Mouse (Mus musculus) neural tube, embryonic 15.5 days (tissue): ENCODE measurements around the gene Hspd1. TPM values are rescaled to one million over a fixed set of nuclear protein-coding genes. Genes with fewer than 3 reads are reported as not detected.
A peak's percentile ranks its signal among the peaks of the same experiment; 100 is the strongest.

Experiments used
- ATAC-seq: fragments of 200-750 bp; cut with Nextera tagmentation; 2 replicates; pipeline ENCODE4 v1.8.0; 2017; ENCODE audit warnings: mild to moderate bottlenecking, moderate TSS enrichment, moderate library complexity; ENCODE audit not compliant: low FRiP score
- H3K27ac ChIP-seq: fragments of 300-500 bp; sonication (generic); replicated peaks from 2 replicates; pipeline ENCODE4 v1.5.1; 2015; ENCODE audit warnings: mild to moderate bottlenecking, inconsistent platforms
- H3K27me3 ChIP-seq: fragments of 300-500 bp; sonication (generic); replicated peaks from 2 replicates; pipeline ENCODE4 v1.6.1; 2015; ENCODE audit warnings: inconsistent platforms
- H3K36me3 ChIP-seq: fragments of 300-500 bp; sonication (generic); 2 replicates; pipeline ENCODE4 v1.6.1; 2015; ENCODE audit warnings: inconsistent platforms
- H3K4me1 ChIP-seq: fragments of 300-500 bp; sonication (generic); 2 replicates; pipeline ENCODE4 v1.6.1; 2015; ENCODE audit warnings: inconsistent platforms
- H3K4me2 ChIP-seq: fragments of 300-500 bp; sonication (generic); 2 replicates; pipeline ENCODE4 v1.6.1; 2015; ENCODE audit warnings: inconsistent platforms, mild to moderate bottlenecking, moderate library complexity
- H3K4me3 ChIP-seq: fragments of 300-500 bp; sonication (generic); replicated peaks from 2 replicates; pipeline ENCODE4 v1.5.1; 2015; ENCODE audit warnings: mild to moderate bottlenecking, inconsistent platforms
- H3K9ac ChIP-seq: fragments of 300-500 bp; sonication (generic); replicated peaks from 2 replicates; pipeline ENCODE4 v1.6.1; 2015; ENCODE audit warnings: mild to moderate bottlenecking, inconsistent platforms
- H3K9me3 ChIP-seq: fragments of 300-500 bp; sonication (generic); replicated peaks from 2 replicates; pipeline ENCODE4 v1.6.1; 2016; ENCODE audit warnings: inconsistent platforms
- WGBS: fragments of 180-500 bp; shearing (Covaris S2); methylation state at CpG from one replicate; pipeline ENCODE4 v1.1.7; 2015; ENCODE audit warnings: mixed read lengths; 5-methylcytosine and 5-hydroxymethylcytosine counted together
- polyA plus RNA-seq: library from polyadenylated mRNA; unstranded; fragments of >200 nt; fragmentation: Nextera tagmentation; extraction: Ambion mirVana; gene quantifications from 2 replicates; pipeline ENCODE4 v1.2.1, GENCODE M21; 2015

The Hspd1 gene
- polyA plus RNA-seq, 1 experiment from 2014 or later, result 280 TPM

DNA sequence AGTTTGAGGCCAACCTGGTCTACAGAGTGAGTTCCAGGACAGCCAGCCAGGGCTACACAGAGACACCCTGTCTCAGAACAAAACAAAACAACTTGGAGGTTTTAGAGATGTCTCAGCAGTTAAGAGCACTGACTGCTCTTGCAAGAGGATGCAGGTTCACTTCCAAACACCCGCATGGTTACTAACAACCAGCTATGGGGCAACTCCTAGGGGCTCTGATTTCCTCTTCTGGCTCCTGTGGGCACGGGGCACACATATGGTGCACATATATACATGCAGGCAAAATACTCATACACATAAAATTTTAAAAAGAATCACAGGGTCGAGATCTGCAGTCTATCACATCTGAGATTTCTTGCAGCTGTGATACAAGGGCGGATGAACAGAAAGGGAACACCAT is 58.6 kb downstream of the Hspd1 start:
- no peak for ATAC-seq
- 75% methylated on average over 4 of the region's 4 CpGs for WGBS

DNA sequence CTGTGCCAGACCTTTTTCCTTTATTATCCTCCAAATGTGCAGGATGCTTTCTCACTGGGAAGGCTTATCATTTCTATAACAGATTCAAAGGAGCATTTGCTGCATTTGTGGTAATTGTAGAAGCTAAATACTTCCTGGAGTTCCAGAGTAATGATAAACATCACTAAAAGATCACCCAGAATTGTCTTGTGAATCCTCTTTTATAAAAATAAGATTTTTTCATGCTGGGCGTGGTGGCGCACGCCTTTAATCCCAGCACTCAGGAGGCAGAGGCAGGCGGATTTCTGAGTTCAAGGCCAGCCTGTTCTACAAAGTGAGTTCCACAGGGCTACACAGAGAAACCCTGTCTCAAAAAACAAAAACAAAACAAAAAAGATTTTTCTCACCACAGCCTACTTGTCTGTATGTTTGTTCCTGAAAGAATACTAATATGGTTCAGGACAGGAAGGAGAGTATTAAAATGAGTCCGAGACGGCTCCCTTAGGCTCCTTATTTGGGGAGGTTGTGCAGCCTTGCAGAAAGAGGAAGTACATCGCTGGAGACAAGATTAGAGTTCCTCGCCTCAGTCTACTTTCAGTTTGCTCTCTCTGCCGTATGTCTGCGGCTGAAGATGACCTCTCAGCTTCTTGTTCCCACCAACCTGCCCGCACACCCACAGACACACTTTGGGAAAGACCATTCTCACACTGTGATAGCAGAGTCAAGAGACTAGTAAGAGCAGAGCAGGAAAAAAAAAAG is 59.4 kb downstream of the Hspd1 start:
- Histone ChIP-seq H3K4me2 (no peak overlapping the region), H3K27me3 (no peaks in the 10 kb centered on the region), H3K27ac (no peak overlapping the region), H3K4me1 (peaks cover 20% of the 10 kb centered on the region), H3K9ac (no peak overlapping the region), H3K36me3 (no peaks in the 10 kb centered on the region), H3K4me3 (no peak overlapping the region), H3K9me3 (no peaks in the 10 kb centered on the region)
- WGBS, result 89% methylated on average over 11 of the region's 11 CpGs
- no peak for ATAC-seq

More for the DNA sequence above, 58.6 kb downstream of the Hspd1 start:
- no peaks in the 10 kb centered on the region for H3K27me3 ChIP-seq
- peaks cover 16% of the 10 kb centered on the region for H3K4me1 ChIP-seq
- no peak overlapping the region for H3K4me3 ChIP-seq
- no peaks in the 10 kb centered on the region for H3K36me3 ChIP-seq
- H3K9me3 ChIP-seq, result no peaks in the 10 kb centered on the region
- H3K27ac ChIP-seq, result no peak overlapping the region
- no peak overlapping the region for H3K9ac ChIP-seq
- H3K4me2 ChIP-seq, result no peak overlapping the region

DNA sequence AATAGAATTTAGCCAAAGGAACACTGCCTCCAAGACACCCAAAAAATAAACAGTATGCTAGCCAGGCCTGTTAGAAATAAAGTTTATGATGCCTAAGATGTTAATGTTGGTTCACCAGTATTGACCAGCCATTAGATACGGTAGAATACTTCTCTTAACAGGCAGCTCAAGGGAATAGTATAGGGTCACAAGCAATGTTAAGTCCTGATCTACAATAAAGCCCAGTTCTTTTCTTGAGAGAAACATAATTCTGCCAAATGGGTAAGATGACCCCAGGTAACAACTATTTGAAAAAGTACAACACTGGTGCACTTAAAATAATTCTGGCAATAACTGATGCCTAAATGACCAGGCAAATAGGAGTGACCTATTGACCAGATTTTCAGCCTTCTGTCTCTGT is 60.1 kb downstream of the Hspd1 start:
- Histone ChIP-seq H3K9me3 (no peaks in the 10 kb centered on the region), H3K36me3 (no peaks in the 10 kb centered on the region), H3K4me2 (peak overlapping the region; percentile 57), H3K4me3 (peak overlapping the region; percentile 96; the same call in 1 of the 2 replicates), H3K9ac (no peak overlapping the region), H3K27ac (peak overlapping the region; percentile 97), H3K4me1 (peaks cover 23% of the 10 kb centered on the region), H3K27me3 (no peaks in the 10 kb centered on the region)
- ATAC-seq, result no peak
- WGBS, result 82% methylated on average over 1 of the region's 1 CpGs

Other genes starting within 250 kb of the Hspd1 start
- 21.4 and 23.1 TPM in 2 replicates for gene Ankrd44, start 161.9 kb downstream of the Hspd1 start, polyA plus RNA-seq
- 258 and 272 TPM in 2 replicates for gene Sf3b1, start 60.8 kb downstream of the Hspd1 start, polyA plus RNA-seq
- 24.4 and 28.4 TPM in 2 replicates for gene Coq10b, start 35.5 kb downstream of the Hspd1 start, polyA plus RNA-seq
- 253 and 287 TPM in 2 replicates for gene Hspe1, start 111 bp downstream of the Hspd1 start, polyA plus RNA-seq
- gene Mob4, start 43.0 kb upstream of the Hspd1 start, polyA plus RNA-seq, result 168 and 169 TPM in 2 replicates
- 9.7 and 9.9 TPM in 2 replicates for gene Rftn2, start 138.5 kb upstream of the Hspd1 start, polyA plus RNA-seq
- gene Mars2, start 148.9 kb upstream of the Hspd1 start, polyA plus RNA-seq, result 2.4 and 2.5 TPM in 2 replicates